Mouse (Mus musculus): Measurements from ENCODE around the gene Slc35f1.

GRCm38 (mm10) chr10:52814358-52814757 lies 124.0 kb downstream of the Slc35f1 start:
- no peak for TF ChIP-seq POLR2A (IDR thresholded peaks at IDR 0.05; ENCODE audit: borderline replicate concordance, insufficient read depth, low read length)
- no peak for TF ChIP-seq CTCF (IDR thresholded peaks at IDR 0.05; ENCODE audit: borderline replicate concordance, insufficient read depth, low read depth, low read length)

Data from cerebellum, adult 2 months (tissue).